Mouse (Mus musculus) spleen, postnatal 4 days (tissue): ENCODE measurements around the gene BB287469.
"Not testable (repeated sequence)": the region's sequence is repeated elsewhere in the genome, so short reads cannot be mapped to it uniquely, and the experiment has no call there.

ENCODE experiments used
- DNase-seq, 2 experiments: peaks; one replicate each; pipeline ENCODE4 v3.0.0; 2022; ENCODE audit warnings: low spot score in 2 of 2

The BB287469 gene

DNA sequence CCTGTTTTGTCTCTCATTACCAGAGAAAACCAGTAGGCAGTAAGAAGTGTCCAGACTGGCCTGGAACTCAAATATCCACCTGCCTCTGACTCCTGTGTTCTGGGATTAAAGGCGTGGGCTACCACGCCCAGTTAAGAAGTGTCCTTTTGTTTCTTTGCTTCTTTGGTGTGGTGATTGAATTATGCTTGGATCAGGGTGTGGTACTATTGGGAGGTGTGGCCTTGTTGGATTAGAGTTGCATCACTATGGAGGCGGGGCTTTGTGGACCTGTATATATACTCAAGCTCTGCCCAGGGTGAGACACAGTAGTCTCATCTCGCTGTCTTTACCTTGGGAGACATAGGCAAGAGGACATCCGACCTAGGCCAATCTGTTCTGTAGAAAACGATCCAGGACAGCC, at the start of gene BB287469:
TSS of gene BB287469 (plus strand) at position 301 of the 400 bp plus-strand sequence.
- DNase-seq: not testable (repeated sequence)

DNA sequence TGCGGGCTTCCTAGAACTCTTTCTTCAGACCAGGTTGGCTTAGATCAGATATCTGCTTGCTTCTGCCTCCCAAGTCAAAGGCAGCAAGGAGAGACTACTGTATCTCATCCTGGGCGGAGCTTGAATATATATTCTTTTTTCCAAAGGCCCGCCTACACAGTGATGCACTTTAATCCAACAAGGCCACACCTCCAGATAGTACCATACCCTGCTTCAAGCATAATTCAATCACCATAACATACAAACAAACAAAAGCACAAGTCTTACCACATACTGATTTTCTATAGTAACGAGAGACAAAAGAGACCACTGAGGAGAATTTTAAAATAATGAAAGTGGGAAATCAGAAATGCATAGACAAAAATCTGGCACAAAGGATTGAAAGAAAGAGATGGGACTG, 40.7 kb upstream of the BB287469 start, which contains the start of gene Gm21319:
TSS of gene Gm21319 (minus strand) at position 101 of the 400 bp plus-strand sequence.
- not testable (repeated sequence) for DNase-seq

DNA sequence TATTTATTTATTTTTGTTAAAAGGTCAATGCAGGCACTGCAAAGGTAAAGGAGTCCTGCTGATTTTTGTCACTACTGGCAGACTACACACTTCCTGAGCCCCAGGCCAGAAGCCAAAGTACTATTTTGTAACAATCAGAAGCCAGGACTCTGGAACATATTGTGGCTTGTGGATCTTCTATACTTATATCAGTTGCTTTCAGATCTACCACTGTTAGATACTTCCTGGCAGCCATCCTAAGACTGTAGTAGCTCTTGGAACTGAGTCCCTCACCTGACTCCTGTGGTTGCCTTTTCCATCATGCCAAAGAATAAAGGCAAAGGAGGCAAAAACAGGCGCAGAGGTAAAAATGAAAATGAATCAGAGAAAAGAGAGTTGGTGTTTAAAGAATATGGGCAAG, 21.2 kb upstream of the BB287469 start, which contains the start of gene Gm21936:
TSS of gene Gm21936 (plus strand) at position 301 of the 400 bp plus-strand sequence.
- not testable (repeated sequence) for DNase-seq

DNA sequence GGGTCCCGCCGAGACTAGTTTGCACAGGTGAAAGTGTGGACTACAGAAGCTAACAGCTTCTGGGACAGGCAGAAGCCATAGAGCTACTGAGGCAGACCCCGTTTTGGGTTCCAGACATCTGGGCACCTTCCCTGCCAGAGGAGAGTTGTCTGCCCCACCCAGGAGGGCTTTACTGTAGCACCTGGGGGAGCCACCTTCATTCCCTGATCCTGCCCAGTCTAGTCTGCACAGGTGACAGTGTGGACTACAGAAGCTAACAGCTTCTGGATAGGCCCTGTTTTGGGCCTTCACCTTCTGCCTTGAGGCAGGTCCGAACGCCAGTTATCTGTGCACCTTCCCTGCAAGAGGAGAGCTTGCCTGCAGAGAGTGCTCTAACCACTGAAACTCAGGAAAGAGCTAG, 18.4 kb upstream of the BB287469 start:
- DNase-seq: not testable (repeated sequence)

DNA sequence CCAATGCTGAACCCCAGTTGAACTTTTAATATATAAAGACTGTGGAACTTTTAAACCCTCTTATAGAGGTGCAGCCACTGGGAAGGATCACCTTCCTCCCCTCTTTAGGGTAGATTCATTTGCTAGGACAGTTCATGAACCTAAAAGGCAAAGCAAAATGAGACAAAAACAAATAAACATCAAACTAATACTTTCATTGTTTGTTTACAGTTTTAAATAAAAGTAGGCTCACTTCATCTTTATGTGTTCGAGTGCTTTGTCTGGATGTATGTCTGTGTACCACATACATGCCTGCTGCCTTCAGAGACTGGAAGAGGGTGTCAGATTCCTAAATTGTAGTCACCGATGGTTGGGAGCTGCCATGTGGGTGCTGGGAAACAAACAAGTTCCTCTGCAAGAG, 25.9 kb downstream of the BB287469 start, which contains the start of gene Gm2001:
TSS of gene Gm2001 (minus strand) at position 101 of the 400 bp plus-strand sequence.
- not testable (repeated sequence) for DNase-seq

DNA sequence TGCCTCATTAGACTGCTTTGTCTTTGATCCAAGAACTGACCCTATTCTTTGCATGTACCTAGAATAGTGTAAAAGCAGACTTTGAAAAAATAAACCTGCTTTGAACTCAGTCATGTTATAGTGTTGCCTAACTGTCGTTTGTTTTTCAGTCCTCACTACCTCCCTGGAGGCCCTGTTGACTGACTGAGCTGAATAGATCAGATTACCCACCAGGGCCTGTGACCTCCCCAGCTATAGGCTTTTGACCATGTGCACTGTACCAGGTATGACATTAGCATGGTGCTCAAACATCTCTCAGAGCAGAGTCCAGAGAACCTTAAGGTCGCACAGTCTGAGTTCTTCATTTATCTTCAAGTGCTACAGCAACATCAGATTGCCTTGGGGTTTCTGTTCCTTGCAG, 34.3 kb downstream of the BB287469 start:
- DNase-seq: not testable (repeated sequence)

DNA sequence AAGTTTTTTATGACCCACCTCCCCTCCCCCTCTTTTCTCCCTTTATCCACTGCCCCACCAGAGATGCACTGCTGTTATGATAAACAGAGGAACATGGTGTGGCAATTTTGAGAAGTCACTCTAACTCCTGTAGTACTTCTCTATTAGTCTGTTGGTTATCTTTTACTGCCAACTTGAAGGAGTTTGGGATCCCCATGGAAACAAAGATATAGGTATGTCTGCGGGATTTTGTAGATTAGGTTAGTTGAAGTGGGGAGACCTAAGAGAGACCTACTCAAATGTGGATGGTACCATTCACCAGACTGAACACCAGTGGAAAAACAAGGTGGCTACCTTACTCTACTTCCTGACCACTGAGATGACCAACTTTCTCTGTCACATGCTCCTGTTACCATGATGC, 39.7 kb downstream of the BB287469 start:
- DNase-seq: not testable (repeated sequence)

DNA sequence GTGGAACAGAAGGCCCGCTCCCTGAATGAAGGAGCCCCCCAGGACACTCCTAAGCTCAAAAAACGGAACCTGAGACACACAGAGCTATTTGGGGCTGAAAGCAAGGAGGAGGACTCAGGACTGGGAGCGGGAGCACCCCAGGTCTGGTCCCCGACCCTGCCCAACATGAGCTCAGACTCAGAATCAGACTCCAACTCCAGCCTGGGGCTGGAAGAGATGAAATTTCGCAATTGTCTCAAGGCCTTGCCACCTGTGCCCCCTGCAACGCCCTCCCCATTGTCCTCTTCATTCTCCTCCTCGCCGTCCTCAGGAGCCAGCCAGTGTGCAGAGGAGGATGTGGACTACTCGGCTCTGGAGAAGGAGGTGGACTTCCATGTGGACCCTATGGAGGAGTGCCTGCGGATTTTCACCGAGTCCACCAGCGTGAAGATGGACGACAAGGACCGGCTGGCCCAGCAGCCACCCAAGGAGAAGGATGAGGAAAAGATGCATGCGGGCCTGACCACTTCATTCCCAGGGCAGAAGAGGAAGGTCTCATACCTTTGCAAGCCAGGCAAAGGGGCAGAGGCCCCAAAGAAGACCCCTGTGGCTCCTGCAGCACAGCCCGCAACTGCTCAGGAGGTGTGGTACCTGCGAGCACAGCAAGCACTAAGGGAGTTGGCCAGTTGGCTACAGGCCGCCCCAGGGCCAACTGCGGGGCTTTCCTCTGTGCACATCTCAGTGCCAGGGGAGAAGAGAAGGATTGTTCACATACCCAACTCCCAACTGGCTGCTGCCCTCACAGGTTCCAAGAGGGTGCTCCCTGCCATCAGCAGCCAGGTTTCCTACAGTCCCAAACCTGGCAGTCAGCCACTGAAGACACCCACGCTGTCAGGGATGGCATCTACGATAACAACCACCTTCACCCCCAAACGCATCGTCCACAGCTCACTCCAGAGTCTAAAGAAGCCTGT, 45.6 kb downstream of the BB287469 start:
- peak; percentile 18 to 69 for DNase-seq

DNA sequence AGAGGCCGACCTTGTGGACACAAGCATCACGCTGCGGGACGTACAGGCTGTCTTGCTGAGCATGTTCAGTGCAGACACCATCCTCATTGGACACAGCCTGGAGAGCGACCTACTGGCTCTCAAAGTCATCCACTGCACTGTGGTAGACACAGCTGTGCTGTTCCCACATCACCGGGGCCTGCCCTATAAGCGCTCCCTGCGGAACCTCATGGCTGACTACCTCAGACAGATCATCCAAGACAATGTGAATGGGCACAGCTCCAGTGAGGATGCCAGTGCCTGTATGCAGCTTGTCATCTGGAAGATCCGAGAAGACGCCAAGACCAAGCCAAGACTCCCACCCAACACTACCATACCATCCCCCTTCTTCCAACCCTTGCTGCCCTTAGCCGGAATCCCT, 47.3 kb downstream of the BB287469 start:
- peak in 1 of 2 experiments; percentile 60 for DNase-seq

DNA sequence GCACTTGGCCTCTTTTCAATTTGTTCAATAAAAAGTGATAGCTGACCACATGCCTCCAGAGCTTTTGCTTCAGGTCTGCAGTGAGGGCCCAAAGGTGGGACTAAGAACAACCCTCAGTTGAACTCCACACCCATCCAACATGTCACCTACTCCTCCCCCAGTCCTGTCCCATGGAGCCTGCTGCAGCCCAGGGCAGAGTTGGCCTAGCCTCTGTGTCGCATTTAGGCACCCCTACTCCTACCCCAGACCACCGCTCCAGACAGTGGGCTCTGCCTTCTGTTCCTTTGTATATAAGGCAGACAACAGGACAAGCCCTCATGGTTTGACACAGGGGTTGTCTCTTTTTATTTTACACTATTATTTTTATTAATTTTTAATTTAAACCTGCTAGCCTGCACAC, 47.7 kb downstream of the BB287469 start:
- DNase-seq: not testable (repeated sequence)
